Mouse (Mus musculus) bone marrow, adult 2 months (tissue): ENCODE measurements at regions not wholly inside any gene's neighbourhood (a gene's known extent, or its start where the extent isn't known, plus 50 kb on each side); places are given as distances from the start of the nearest gene placed in this dataset.

Experiments used
- CTCF ChIP-seq: fragments of 200-500 bp; IDR thresholded peaks from 2 replicates; pipeline ENCODE4 v1.5.1; 2011; ENCODE audit warnings: low read length, control low read depth; ENCODE audit not compliant: control insufficient read depth, insufficient read depth
- POLR2A ChIP-seq: fragments of 200-500 bp; IDR thresholded peaks from 2 replicates; pipeline ENCODE4 v1.6.1; 2011; ENCODE audit warnings: low read depth, mild to moderate bottlenecking, control low read depth, low read length, borderline replicate concordance; ENCODE audit not compliant: control insufficient read depth

- TF ChIP-seq POLR2A (no peak), CTCF (no peak)
Observed at GRCm38 (mm10) chr9:94607011-94607749, 62.5 kb upstream of the Slc9a9 start.
